Mouse (Mus musculus): ENCODE measurements around the gene Pik3r6.
A peak's percentile ranks its signal among the peaks of the same experiment; 100 is the strongest.

Pik3r6 gene

GRCm38 (mm10) chr11:68583906-68584480, 81.2 kb downstream of the Pik3r6 start:
- no peak for DNase-seq (ENCODE audit: low read depth)

DNA sequence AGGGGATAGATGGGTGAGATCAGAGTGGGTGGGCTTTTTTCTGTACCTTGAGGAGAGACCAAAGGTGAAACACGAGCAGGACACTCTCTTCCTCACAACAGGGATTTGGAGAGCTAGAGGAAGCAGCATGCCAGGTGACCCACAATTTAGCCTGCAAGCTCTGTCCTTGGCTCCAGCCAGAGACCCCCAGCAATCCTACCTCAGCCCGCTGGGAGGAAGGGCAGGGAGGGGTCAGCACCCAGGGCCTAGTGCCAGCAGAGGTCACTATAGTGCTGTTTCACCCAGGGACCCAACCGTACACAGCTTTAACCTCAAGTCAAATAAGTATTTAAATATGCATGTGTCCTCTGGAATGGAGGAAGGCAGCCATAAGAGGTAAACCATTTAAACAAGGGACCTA, 83.1 kb downstream of the Pik3r6 start:
- DNase-seq (ENCODE audit: low read depth), result peak; percentile 39

DNA sequence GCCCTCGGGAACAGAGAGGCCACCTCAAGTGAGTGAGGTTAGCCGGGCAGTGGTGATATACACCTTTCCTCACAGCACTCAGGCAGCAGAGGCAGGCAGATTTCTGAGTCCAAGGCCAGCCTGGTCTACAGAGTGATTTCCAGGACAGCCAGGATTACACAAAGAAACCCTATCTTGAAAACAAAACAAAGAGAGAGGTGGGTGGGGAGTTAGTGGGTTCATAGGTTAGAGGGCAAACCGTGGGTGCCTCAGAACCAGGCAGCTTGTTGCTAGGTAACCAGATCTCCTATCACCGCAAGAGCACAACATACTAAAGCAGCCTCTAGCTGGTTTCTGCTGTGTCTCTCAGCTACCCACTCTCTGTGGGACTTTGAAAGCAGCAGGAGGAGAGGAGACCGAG, 83.9 kb downstream of the Pik3r6 start, which contains the start of gene Ccdc42:
Gene Ccdc42, plus strand, starts transcription at position 301 of the 400 bp plus-strand sequence.
- no peak for DNase-seq (ENCODE audit: low read depth)

GRCm38 (mm10) chr11:68589055-68589809, 86.4 kb downstream of the Pik3r6 start:
- peak; percentile 94 for DNase-seq (ENCODE audit: low read depth)

DNA sequence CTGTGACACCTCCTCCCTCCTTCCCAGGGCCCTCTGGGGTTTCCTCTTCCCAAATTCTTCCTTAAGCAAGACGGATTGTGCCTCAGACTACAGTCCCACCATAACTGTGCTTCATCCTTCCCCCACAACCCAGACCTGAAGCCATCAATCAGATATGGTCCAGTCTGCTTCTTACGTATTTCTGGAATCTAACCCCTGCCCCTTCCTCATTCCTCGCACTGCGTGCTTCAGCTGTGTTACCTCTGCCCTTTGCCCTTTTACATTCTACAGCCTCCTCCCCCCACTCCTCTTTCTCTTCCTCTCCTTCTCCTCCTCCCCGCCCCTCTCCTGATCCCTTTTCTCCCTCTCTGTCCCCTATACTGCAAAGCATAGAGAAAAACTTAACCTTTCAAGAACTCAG, 88.9 kb downstream of the Pik3r6 start:
- no peak for DNase-seq (ENCODE audit: low read depth)

DNA sequence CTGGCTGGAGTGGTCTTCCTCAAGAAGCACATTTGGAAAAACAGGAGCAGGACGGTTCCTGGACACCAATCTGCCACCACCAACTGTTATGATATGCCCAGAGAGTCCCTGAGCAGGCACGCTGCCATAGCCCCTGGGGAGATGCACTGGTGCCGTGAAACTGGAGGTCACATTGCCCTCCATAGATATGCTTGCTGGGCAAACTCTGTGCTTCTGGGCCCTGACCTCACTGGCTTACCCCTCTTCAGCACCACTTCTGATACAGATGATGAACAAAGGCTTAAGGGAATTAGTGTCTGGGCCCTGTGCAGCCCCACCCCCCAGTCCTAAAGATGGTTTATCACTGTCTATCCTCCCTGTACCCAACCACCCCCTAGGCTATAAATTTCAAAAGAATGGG, 90.4 kb downstream of the Pik3r6 start:
- DNase-seq (ENCODE audit: low read depth), result no peak

DNA sequence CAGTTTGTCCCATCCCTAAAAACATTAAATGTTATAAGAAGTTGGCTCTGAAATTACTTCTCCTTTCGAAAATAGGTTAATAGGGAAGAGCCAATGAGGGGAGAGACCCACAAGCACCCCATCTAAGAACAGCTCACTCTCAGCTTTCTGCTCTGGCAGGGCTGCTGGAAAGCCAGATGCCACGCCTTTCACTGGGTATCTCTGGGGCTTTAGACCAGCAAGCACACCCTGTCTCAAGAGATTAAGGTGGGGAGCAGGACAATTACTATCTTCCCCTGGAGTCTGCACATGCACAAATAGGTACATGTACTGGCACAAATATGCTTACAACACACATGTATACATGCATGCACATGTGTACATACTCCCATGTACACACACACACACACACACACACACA, 95.1 kb downstream of the Pik3r6 start:
- DNase-seq (ENCODE audit: low read depth), result no peak

- DNase-seq (ENCODE audit: low read depth), result peak; percentile 73
Observed at GRCm38 (mm10) chr11:68600551-68601021, 97.8 kb downstream of the Pik3r6 start.

GRCm38 (mm10) chr11:68601486-68601991, 98.7 kb downstream of the Pik3r6 start:
- DNase-seq (ENCODE audit: low read depth), result no peak

Data from NIH3T3 (cell line).